Mouse (Mus musculus): ENCODE results near the gene Tuba1a.

DNA sequence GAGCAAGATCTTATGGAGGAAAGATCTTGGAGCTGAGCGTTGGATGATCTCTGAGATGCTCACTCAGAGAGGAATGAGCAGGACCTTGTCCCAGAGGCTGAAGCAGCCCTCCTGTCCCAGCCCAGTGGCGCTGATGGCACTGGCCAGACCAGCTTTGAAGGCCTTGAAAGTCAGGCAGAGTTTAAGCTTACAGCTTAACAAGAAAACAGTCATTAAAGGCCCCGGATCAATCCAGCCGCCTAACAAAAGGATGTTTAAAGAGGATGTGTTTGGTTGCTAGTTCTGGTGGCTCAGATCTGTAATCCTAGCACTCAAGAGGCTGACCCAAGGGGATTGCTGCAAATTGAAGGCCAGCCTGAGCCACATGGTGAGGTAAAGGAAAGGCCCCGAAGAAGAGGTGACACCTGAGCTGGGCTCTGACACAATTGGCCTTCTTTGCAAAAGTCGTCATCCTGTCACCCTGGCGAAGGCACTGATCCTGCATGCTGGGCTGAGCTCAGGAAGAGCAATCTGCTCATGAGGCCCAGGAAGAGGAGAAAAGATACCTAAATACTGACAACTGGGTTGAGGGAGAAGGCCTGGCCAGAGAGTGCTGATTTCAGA lies 26.6 kb upstream of the Tuba1a start:
- no peak for TF ChIP-seq POLR2A (IDR thresholded peaks at IDR 0.05; ENCODE audit: low read depth, low read length)
- TF ChIP-seq CTCF (IDR thresholded peaks at IDR 0.05; ENCODE audit: borderline replicate concordance, insufficient read depth, low read length) = no peak
